In the genomic region with DNA sequence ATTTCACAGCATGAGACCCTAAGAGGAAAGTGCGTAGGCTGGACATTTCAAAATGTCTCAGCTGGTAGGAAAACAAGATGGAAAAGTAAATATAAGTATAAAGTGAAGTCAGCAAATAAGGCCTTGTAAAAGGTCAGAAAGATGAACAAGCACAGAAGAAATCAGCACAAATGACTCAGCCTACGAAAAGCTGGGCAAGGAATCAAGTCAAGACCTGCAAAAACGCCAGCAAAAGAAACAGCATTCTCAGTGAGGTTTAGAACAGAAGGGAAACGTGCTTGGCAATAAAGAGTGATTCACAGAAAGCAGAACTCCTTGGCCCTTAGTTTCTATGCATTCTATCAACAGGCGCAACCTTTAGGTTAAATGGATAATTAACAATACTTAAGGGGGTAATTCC, we compare ENCODE assay signal across 13 mouse cellular contexts. TPM values are rescaled to one million over a fixed set of nuclear protein-coding genes. Genes with fewer than 3 reads are reported as not detected.
DNase-seq lines count a peak whose midpoint lies in the region.
"Had no signal": no experiment of that assay in that cellular context is flagged by ENCODE, and none has a peak within 500 bp of the region (broad histone marks: within the 10 kb centered on the region; RNA-seq: fewer than 3 reads in every experiment).

No protein-coding gene starts in this region.

- peak; percentile 15 for DNase-seq in adrenal gland, postnatal 10 days
- no peak for DNase-seq in adrenal gland, postnatal 14 days
- peak; percentile 12 for DNase-seq in 3T3-L1 (ENCODE audit: low read depth, low spot score)
- DNase-seq in Muller cell, postnatal 12 days (ENCODE audit: inconsistent ontology term), result peak; percentile 6
- DNase-seq in brain, adult 2 months (ENCODE audit: low read depth, low spot score), result peak; percentile 86
- no peak for DNase-seq in frontal cortex, postnatal 36 days (ENCODE audit: low spot score in 2 of 2)
- DNase-seq in right cerebral cortex, postnatal 10 days (ENCODE audit: low spot score in 2 of 2), result no peak
- DNase-seq: B cell, adult 2 months; cerebellum, adult 11 months; cerebellum, adult 9-10 months; gastrocnemius, postnatal 14 days; heart, postnatal 36 days; kidney, adult 2 months had no signal

RNA-seq across cellular contexts. Expression of a gene that starts 10.8 kb away (rescaled TPM):
- total RNA-seq in adrenal gland, postnatal 10 days (2021), result 10 to 100 TPM; 15.2 to 15.4 TPM
- total RNA-seq in adrenal gland, postnatal 14 days (2021), result 20.2 and 21.0 TPM in 2 replicates

Comparison
In these comparisons a context has a peak if more than half of its experiments do, and no peak if none do; other contexts are left out.
1. DNase-seq: peak in adrenal gland, postnatal 10 days (single experiment), 3T3-L1 (single experiment), Muller cell, postnatal 12 days (single experiment) and brain, adult 2 months (single experiment); none in adrenal gland, postnatal 14 days (single experiment), frontal cortex, postnatal 36 days (0 of 2) and right cerebral cortex, postnatal 10 days (0 of 2).